Mouse (Mus musculus) spleen, embryonic (tissue): ENCODE measurements around the gene BC107364.
"Not testable (repeated sequence)": the region's sequence is repeated elsewhere in the genome, so short reads cannot be mapped to it uniquely, and the experiment has no call there.

Source experiments
- CTCF ChIA-PET: fragments of 350-600 bp; sonication (Branson Sonifier 250); formaldehyde crosslinking; loops from one replicate; lab custom pipeline; 2022; lab: Charles Lee

The BC107364 gene

DNA sequence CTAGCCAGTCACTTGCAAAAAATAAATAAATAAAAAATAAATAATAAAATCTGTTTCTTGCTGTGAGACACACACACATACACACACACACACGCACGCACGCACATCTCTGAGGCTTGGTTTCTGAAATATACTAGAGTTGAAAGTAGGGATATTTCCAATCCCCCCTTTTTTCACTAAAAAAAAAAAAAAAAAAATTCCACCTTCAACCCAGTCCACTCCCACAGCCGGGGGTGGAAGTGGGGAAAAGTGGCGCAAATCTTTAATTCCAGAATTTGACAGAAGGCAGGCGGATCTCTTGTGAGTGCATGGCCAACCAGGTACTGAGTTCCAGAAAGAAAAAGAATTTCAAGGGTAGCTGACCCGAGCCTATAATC lies 37.2 kb downstream of the BC107364 start:
- CTCF ChIA-PET: interaction anchor here (0.7 kb wide), 2 partner anchors 25 to 152 kb away, joined by 8 to 12 read pairs; partner anchors contain the start of gene Hist2h4

DNA sequence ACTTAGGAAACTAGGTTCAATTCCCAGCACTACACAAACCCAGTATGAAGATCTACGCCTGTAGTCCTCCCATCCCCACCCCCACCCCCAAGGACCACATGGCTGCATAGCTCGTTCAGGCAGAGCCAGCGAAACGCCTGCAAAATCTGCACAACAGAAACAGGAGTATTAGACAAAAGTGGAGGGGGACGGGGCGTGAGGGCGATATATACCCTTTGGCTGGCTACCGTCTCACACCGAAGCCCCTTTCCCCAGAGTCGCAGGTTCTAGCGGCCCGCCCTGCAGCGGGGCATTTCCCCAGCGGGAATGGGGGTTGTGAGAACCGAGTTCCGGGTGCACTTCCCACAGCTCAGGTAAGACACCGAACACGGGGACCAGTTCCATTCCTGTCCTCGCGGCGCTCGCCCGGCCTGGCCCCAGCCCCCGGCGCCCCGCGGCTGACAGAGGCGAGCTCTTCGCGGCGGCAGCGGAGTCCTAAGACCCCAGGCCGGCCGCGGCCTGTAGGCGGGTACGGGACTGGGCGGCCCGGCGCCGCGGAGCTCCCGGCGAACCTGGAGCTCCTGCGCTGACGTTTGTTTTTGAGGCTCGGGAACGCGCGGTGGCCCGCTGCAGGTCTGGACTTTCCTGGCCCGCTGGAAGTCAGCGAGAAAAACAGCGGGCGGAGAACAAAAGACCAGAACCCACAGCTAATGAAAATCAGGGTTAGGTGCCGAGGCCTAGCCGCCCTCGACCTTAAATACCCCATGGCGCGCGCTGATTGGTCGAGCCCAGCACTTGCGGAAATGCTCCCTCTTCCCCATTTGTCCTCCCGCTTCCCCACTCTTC lies 37.8 kb downstream of the BC107364 start:
- CTCF ChIA-PET: interaction anchor here (0.5 to 0.6 kb wide), 2 partner anchors 16 to 27 kb away, joined by 3 to 4 read pairs; no protein-coding TSS in a partner anchor

DNA sequence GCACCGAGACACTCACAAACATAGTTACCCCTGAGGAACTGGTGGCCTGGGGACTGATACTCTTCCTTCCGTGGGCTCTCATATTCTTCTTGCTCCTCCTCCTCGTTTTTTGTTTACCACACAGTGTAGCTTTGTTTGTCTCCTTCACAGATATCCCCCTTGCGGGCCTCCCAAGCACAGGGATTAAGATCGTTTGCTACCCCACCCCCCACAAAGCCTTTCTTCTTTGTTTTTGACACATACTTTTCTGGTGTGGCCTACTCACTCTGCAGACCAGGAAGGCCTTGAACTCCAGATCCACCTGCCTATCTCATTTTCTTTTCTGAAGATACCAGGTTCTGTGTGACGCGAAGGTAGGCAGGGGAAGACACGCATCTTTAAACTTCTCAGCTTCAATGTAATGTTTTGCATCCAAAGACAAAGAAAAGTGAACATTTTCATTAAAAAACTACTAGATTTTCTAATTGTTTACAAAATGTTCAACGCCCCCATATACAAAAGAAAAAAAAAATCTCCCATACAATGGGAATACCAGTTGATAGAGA lies 38.5 kb downstream of the BC107364 start:
- CTCF ChIA-PET: interaction anchor here (0.6 kb wide), 1 partner anchor 28 kb away, joined by 3 read pairs; no protein-coding TSS in a partner anchor

DNA sequence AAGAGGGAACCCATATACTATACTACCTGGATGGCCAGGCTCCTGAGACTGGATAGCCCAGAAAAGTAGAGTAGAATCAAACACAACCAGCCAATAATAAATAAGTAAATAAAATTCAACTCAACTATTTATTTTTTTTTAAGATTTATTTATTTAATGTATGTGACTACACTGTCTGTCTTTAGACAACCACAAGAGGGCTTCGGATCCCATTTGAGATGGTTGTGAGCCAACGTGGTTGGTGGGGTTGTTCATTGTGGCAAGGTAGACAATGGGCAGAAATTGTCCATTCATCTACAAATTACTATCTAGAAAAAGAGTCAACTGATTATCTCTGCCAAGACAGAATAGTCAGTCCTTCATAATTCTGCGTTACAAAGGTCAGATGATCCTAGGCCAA lies 40.3 kb downstream of the BC107364 start:
- CTCF ChIA-PET: interaction anchor here (0.7 kb wide), 1 partner anchor 214 kb away, joined by 4 read pairs; no protein-coding TSS in a partner anchor

DNA sequence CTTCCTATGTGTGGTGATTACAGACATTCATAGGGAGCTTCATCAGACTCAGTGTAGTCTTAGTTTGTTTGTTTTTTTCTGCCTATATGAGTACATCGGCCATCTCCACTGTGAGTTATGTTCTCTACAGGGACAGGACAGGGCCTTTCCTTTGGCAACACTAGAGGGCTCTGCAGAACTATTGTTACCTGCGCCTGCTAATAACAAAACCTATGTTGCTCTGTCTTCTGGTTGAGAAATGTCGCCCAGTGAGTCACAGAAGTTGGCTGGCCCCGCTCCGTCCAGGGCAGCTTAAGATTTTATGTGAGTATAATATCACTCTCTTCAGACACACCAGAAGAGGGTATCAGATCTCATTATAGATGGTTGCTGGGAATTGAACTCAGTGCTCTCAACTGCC lies 41.1 kb downstream of the BC107364 start:
- CTCF ChIA-PET: interaction anchor here (0.6 kb wide), 1 partner anchor 28 kb away, joined by 3 read pairs; no protein-coding TSS in a partner anchor

DNA sequence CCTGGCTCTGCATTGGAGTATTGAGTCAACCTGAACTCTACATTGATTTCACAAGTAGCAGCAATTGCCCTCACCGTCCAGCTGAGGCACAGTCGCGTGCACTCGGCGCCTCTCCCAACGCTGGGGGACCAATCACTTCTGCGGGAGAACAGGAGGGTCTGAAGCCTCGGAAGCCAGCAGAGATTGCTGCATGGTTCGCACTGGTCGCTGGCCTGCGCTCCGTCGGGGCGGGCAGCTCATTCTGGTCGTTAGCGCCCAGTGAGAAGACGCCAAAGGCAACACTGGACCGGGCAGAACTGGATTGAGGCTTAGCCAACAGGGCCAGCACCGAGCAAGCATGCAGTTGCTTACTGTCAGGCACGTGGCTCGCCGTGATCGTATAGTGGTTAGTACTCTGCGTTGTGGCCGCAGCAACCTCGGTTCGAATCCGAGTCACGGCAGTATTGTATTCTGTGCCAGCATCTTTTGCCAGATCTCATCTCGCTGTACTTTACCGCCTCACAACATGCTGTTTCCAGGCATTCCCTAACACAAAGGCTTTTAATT lies 42.3 kb downstream of the BC107364 start:
- CTCF ChIA-PET: no interaction called here

DNA sequence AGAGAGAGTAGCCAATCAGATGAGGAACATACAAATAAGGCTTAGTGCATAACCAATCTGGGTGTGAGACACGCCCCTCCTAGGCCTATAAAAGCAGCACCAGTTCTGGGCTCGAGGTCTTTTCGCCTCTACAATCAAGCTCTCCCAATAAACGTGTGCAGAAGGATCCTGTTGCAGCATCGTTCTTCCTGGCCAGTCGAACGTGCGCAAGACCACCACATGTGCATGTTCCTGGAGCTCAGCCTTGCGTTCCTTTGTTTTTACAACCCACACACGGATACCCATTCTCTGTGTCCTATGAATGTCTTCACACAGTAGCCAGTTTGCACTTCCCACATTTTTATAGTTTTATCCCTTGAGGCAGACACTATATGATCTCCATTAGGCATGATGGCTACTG lies 44.0 kb downstream of the BC107364 start:
- CTCF ChIA-PET: not testable (repeated sequence)

DNA sequence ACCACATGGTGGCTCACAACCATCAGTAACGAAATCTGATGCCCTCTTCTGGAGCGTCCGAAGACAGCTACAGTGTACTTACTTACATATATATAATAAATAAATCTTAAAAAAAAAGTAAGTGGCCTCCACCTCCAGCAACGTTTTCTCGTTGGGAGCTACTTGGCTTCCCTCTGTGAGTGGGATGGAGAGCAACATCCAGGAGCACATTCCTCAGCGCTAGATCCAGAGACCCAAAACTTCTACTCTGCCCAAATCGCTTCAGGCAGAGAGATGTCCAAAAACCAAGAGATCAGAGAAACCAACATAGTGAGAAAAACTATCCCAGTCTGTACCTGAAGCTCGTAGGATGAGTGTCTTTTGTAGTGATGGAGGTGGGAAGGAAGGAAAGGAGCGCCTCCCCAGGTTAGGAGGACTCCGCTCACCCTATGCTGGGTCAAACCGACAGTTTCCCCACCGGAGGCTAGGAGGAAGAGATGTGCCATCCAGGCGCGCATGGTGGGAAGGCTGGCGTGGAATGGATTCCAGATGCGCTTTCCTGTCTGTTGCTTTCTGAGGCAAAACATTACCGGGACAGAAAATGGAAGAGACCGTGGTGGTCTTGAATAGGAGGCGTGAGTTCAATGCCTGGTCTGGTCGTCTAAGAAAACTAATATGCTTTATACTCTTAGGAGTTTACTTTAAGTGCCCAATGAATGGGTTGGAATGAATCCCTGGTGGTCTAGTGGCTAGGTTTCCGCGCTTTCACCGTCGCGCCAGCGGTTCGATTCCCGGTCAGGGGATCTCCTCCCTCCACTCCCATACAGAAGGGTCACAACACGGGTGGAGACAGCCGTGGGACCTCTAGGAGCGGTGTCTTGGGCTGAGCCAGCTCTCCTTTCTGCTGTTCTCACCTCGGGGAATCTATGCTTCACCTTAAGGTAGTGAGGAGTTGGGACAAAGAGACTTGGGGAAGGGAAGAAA lies 46.3 kb downstream of the BC107364 start:
- CTCF ChIA-PET: no interaction called here

DNA sequence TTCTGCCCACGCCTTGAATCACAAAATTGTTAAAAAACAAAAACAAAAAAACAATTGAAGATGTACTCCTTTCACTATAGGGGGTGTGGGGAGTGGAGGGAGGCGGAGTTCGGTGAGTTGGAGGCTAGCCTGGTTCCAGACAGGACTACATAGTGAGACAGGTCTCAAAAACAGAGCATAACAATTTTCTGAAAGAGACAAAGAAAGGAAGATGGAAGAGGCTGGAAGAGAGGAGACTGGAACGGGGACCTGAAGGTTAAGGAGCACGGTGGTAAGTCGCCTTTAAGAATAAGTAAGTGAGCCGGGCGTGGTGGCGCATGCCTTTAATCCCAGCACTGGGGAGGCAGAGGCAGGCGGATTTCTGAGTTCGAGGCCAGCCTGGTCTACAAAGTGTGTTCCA lies 47.1 kb downstream of the BC107364 start:
- CTCF ChIA-PET: no interaction called here

DNA sequence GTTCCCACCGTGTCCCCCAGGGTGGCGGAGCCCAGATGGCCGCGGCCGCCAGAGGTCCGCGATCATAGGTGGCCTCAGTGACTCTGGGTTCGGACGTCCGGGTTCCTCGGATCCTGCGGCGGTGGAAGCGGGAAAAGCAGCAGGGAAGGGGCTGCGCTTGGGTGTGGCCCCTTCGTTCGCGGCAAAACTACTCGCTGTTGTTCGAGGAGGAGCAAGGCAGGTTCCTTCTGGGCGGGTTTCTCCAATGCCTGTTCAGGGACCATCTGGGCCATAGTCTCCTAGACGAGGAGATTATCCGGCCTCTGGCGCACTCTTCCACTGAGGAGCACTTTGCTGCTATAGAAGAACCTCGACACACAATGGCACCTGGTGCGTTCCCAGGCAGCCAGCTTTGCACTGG lies 47.7 kb downstream of the BC107364 start:
- CTCF ChIA-PET: no interaction called here

DNA sequence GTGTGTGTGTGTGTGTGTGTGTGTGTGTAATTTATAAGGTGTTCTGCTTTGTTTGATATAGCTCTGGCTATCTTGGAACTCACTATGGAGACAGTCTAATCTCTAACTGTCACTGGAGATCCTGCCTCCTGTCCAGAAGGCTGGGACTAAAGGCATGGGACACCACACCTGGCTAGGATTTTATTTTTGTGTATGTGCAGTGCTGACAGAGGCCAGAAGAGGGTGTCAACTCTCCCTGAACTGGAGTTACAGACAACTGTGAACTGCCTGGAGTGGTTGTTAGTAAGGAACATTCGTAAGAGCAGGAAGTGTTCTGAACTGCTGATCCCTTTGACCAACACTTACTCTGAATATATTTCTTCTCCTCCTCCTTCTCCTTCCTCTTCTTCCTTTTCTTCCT lies 49.1 kb downstream of the BC107364 start:
- CTCF ChIA-PET: no interaction called here

DNA sequence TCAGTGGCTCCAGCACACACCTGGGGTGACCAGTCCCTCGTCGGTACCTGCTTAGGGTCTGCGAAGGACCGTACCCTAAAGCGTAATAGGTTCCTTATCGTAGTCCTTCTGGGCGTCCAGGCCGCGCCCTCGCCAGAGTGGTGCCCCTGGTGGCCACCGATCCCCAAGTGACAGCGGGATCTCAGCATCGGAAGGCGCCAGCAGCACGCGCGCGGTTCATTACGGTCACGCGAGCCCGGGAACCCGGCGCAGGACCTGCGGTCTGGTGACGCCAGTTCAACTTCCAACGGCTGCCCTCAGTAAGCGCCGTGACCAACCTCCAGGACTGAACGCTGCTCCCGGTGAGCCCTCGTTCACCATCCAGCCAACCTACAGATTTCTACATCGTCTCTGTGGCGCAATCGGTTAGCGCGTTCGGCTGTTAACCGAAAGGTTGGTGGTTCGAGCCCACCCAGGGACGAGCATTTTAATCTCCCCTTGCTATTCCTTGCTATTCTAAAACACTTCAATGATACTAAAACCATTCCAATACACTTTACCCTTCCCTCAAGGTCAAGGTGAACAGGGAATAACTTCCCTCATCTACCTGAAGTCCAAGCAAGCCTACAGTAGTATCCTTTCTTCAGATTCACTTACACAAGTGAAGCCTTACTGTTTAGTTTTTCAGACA lies 50.1 kb downstream of the BC107364 start:
- CTCF ChIA-PET: no interaction called here

DNA sequence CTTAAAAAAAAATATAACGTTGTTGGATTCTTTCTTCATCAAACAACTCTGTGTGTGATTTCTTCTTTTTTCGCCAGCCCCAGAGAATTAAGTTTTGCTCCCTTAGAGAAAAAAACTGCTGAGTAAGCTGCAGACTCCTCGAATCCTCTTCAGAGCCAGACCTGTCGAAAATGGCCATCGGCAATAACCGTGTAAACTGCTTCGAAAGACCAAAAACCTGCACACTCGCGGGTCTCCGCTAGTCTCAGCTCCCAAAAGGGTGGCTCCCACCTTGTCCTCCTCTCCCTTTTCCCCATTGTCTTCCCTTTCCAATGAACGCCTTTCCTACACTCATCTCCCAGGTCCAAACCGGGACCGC lies 50.7 kb downstream of the BC107364 start:
- CTCF ChIA-PET: no interaction called here

DNA sequence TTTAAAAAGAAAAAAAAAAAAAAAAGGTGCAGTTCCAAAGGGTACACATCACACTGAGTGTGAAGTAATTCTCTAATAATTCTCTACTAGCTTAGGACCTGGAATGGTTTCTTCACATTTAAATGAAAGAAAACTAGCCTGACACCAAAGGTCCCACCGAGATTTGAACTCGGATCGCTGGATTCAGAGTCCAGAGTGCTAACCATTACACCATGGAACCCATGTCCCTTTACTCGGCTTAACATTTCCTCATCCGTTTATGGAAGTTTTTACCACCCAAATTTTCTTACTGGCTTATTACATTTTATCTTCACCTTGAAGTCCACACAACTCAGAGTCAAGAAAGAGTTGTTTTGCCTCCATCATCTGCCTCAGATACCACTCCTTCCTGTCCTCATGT lies 53.2 kb downstream of the BC107364 start:
- CTCF ChIA-PET: interaction anchor here (0.6 kb wide), 1 partner anchor 1276 kb away, joined by 5 read pairs; no protein-coding TSS in a partner anchor

DNA sequence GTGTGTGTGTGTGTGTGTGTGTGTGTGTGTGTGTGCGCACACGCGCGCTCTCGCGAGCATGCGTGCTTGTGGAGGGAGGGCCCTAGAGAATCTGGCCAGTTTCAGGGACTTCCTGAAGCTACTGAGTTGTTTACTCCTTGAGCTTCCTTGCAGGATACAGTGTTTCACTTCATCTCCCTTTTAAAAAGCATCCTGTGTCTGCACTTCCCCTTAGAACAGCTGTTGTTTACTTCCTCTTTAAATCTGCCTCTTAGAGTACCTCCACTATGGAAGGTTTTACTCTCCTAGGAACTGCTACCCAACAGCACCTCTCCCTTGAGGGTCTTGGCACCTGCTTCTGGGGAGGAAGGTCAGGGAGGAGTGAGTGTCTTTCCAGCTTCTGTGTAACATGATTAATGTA lies 55.2 kb downstream of the BC107364 start:
- CTCF ChIA-PET: no interaction called here

DNA sequence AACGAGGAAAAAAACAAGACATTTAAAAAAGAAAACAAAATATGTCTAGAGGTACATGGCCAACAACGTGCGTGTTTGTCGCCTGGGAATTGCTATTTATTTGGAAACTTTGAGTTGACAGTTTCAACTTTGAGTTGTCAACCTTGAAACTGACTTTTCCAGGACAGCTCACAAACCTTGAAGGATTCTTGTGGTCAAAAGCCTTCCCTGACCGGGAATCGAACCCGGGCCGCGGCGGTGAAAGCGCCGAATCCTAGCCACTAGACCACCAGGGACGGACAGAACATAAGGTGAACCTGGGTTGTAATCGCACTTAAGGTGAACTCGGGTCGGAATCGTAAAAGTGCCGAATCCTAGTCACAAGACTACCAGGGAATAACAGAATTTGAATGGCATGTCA lies 64.9 kb downstream of the BC107364 start:
- CTCF ChIA-PET: not testable (repeated sequence)
